Mouse (Mus musculus) liver, embryonic 13.5 days (tissue): ENCODE results near the gene Ube2m. TPM values are rescaled to one million over a fixed set of nuclear protein-coding genes. Genes with fewer than 3 reads are reported as not detected.

ENCODE experiments used
- ATAC-seq: fragments of 200-750 bp; cut with Nextera tagmentation; 2 replicates; pipeline ENCODE4 v1.8.0; 2017; ENCODE audit warnings: low read depth, mild to moderate bottlenecking, moderate number of reproducible peaks, moderate library complexity
- DNase-seq: peaks from one replicate; pipeline ENCODE4 v3.0.0; 2022
- H3K27ac ChIP-seq: fragments of 300-500 bp; sonication (generic); 2 replicates; pipeline ENCODE4 v1.5.1; 2015; ENCODE audit warnings: moderate library complexity, mild to moderate bottlenecking, inconsistent platforms
- H3K27me3 ChIP-seq: fragments of 300-500 bp; sonication (generic); 2 replicates; pipeline ENCODE4 v1.6.1; 2015; ENCODE audit warnings: mild to moderate bottlenecking, inconsistent platforms
- H3K36me3 ChIP-seq: fragments of 300-500 bp; sonication (generic); 2 replicates; pipeline ENCODE4 v1.6.1; 2015; ENCODE audit warnings: mild to moderate bottlenecking, inconsistent platforms
- H3K4me1 ChIP-seq: fragments of 300-500 bp; sonication (generic); replicated peaks from 2 replicates; pipeline ENCODE4 v1.6.1; 2015; ENCODE audit warnings: inconsistent platforms
- H3K4me2 ChIP-seq: fragments of 300-500 bp; sonication (generic); 2 replicates; pipeline ENCODE4 v1.6.1; 2015; ENCODE audit warnings: inconsistent platforms, mild to moderate bottlenecking, moderate library complexity
- H3K4me3 ChIP-seq: fragments of 300-500 bp; sonication (generic); replicated peaks from 2 replicates; pipeline ENCODE4 v1.5.1; 2015; ENCODE audit warnings: mild to moderate bottlenecking, inconsistent platforms
- H3K9ac ChIP-seq: fragments of 300-500 bp; sonication (generic); 2 replicates; pipeline ENCODE4 v1.6.1; 2015; ENCODE audit warnings: mild to moderate bottlenecking, inconsistent platforms
- H3K9me3 ChIP-seq: fragments of 300-500 bp; sonication (generic); replicated peaks from 2 replicates; pipeline ENCODE4 v1.6.1; 2016; ENCODE audit warnings: inconsistent platforms
- WGBS: fragments of 180-500 bp; shearing (Covaris S2); methylation state at CpG from one replicate; pipeline ENCODE4 v1.1.7; 2015; ENCODE audit not compliant: insufficient replicate concordance; 5-methylcytosine and 5-hydroxymethylcytosine counted together
- polyA plus RNA-seq: library from polyadenylated mRNA; unstranded; fragments of >200 nt; fragmentation: Nextera tagmentation; extraction: Ambion mirVana; gene quantifications from 2 replicates; pipeline ENCODE4 v1.2.1, GENCODE M21; 2015

Ube2m gene
- polyA plus RNA-seq, 1 experiment from 2014 or later, result 80.8 TPM

DNA sequence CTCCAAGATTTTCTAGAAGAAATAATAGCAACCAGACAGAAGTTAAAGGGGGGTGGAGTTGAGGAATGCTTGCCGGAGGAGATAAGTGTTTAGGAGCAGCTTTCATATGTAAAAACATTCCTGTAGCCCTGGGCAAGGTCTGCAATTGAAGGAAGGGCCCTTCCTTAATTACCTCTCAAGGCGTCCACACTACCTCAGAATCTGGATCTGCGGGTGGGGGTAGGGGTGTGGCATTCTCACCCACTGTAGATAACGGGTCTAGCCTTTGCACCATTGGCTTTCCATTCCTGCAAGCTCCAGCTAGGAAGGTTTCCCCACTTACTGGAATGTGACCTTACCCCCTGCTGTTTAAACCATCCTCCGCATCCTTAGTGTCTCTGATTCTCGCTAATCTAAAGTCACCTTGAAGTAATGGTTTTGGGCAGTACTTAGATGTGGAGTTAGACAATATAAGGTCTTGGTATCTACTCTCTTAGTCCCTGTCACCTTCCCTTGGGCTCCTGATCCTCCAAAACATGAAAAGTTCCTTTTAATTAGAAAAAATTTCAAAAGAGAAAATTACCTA is 23.7 kb downstream of the Ube2m start:
- no peak overlapping the region for H3K4me2 ChIP-seq
- H3K27me3 ChIP-seq, result no peaks in the 10 kb centered on the region
- WGBS, result 43% methylated on average over 6 of the region's 6 CpGs
- no peak overlapping the region for H3K4me3 ChIP-seq
- H3K27ac ChIP-seq, result no peak overlapping the region
- H3K9me3 ChIP-seq, result no peaks in the 10 kb centered on the region
- no peak overlapping the region for H3K9ac ChIP-seq
- DNase-seq, result no peak
- ATAC-seq, result no peak
- H3K4me1 ChIP-seq, result peaks cover 41% of the 10 kb centered on the region
- no peaks in the 10 kb centered on the region for H3K36me3 ChIP-seq

DNA sequence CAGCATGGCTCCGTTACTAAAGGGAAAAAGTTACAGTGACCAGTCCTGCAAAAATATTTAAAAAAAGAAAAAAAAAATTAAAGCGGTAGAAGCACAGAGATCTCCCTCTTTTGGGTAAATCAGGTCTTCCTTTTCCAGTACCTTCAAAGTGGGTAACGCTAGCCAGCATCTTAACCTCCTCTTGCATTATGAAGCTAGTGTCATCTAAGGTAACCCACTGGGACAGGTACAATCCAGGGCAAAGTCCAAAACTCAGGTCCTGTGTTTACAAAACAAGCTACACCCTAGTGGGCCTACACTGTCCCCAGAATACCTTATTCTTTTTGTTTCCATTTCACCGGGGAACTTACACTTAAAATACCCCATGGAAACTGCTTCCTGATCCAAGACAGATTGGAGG is 24.4 kb downstream of the Ube2m start:
- WGBS, result 65% methylated on average over 4 of the region's 4 CpGs
- no peaks in the 10 kb centered on the region for H3K9me3 ChIP-seq
- H3K27ac ChIP-seq, result no peak overlapping the region
- no peak overlapping the region for H3K4me3 ChIP-seq
- DNase-seq (no peak), ATAC-seq (no peak)
- H3K4me2 ChIP-seq, result no peak overlapping the region
- H3K27me3 ChIP-seq, result no peaks in the 10 kb centered on the region
- 0 out of 2 replicates have a peak overlapping the region, but pooled peaks have one; percentile 0 for H3K9ac ChIP-seq
- H3K36me3 ChIP-seq, result no peaks in the 10 kb centered on the region
- H3K4me1 ChIP-seq, result peaks cover 45% of the 10 kb centered on the region

DNA sequence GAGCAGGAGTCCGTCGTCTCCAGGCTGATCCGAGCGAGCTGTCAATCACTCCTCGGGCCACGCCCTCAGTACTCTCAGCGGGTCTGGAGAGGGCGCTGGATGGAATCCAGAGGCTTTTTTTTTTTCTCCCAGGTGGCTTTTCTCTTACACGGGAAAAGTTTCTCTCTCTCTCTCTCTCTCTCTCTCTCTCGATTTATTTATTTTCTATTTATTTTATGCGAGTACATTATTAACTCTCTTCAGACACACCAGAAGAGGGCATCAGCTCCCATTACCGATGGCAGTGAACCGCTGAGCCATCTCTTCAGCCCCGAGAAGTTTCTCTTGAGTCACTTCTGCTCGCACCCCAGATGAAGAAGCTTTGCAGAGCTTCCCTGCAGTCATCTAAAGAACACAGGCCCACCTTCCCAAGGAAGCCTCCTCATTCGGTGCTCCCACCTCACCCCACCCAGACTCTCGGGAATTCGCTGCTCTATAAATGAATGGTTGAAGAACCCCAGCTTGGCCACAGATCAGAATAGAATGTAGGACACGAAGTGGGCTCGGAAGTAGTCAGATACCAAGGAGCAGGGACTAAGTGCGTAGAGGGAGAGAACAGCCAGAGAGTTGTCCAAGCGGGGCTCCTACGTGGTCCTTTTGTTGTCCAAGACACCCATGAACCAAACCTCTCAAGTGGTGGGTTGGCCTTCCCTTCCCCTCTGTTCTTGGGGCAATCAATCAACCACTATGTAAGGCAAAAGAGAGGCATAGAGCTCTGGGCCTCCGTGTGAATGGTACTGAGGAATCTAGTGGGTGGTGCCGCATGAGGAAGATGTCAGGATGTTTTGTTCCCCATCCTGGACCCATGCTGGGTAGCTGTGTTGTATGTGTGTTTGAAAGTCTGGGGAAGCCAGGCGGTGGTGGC is 27.8 kb downstream of the Ube2m start, which contains the start of gene Zbtb45:
Gene Zbtb45, minus strand, starts transcription at position 30 of the 904 bp plus-strand sequence.
- H3K4me2 ChIP-seq, result peak within 1 kb of the TSS; percentile 85
- peak within 1 kb of the TSS; percentile 83 for H3K9ac ChIP-seq
- WGBS, result 16% methylated on average over 26 of the region's 26 CpGs
- DNase-seq (no peak), ATAC-seq (peak; percentile 89; the same call in 1 of the 2 replicates)
- peaks cover 31% of the 10 kb centered on the region for H3K36me3 ChIP-seq
- no peaks in the 10 kb centered on the region for H3K9me3 ChIP-seq
- H3K4me3 ChIP-seq, result peak within 1 kb of the TSS; percentile 69
- peaks cover 41% of the 10 kb centered on the region for H3K4me1 ChIP-seq
- H3K27me3 ChIP-seq, result no peaks in the 10 kb centered on the region
- H3K27ac ChIP-seq, result peak within 1 kb of the TSS; percentile 91

DNA sequence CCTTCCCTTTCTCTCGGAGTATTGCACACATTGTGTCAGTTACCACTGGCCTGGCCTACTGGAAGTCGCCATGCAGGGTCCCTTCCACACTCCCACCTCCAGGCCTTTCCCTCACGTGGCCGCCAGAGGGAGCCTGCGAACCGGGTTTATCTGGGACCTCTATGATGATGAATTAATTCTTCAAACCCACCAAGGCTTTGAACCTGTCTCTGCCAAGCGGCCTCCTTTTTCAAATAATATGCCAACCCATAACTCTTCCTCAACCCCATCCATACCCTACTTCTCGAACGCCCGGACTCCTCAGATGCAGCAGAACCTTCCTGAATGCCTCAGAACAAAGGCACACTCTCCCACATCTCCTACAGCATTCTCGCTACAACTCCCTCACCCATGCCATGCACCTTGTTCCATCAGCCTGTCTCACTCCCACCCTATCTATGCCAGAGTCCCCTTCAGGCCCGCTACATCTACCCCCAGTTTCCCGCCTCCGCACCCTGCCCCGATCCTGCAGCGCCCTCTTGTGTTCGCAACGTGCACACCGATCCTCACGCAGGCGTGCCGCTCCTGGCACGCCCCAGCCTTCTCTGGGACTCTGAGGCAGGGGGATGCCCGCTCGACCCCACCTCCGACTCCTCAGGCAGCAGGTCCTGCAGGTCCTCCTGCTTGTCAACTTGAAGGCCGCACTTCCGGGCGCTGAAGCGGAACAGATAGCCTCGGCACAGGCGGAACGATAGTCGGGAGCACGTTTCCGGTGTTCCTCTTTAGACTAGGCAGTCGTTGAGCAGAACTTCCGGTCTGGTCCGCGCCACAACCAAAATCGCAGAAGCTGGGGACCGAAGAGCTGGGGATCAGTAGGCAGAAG is 28.7 kb downstream of the Ube2m start:
- under 1% methylated on average over 42 of the region's 42 CpGs for WGBS
- Histone ChIP-seq H3K4me3 (peak overlapping the region; percentile 69), H3K9ac (peak overlapping the region; percentile 83), H3K36me3 (peaks cover 39% of the 10 kb centered on the region), H3K9me3 (no peaks in the 10 kb centered on the region), H3K4me1 (peaks cover 33% of the 10 kb centered on the region), H3K27me3 (no peaks in the 10 kb centered on the region), H3K27ac (peak overlapping the region; percentile 91), H3K4me2 (peak overlapping the region; percentile 85)
- DNase-seq (peak; percentile 87), ATAC-seq (peak; percentile 85)

DNA sequence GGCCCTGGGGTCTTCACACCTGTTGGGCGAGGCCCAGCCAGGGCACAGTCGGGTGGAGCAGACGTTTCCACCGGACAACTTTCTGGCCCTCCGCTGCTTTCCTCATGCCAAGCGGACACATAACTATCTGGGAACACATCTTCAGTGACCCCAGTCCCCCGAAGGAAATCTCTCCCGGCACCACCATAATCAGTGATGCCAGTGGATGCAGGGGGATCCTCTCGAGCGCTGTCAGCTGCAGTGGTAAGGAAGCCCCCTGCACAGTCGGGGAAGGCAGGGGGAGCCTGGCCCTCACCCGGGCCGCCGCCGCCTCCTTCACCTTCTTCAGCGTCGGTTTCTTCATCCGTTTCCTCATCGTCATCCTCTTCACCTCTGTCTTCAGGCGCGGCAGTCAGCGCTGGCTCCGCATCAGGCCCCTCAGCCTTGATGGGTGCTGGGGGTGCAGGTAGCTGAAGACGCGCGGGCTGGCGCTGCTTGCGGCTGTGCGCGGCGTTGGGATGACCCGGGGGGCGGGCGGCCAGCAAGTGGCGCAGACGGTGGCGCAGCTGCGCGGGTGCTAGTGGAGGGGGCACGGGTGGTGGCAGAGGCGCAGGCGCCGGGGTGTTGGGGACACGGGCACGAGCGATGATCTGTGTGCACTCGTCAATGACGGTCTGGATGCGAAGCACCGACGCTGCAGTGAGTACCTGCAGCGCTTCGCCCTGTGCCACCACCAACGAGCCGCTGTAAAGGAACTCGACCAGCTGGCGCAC is 30.6 kb downstream of the Ube2m start:
- no peak overlapping the region for H3K4me3 ChIP-seq
- no peak for ATAC-seq
- H3K9ac ChIP-seq, result no peak overlapping the region

DNA sequence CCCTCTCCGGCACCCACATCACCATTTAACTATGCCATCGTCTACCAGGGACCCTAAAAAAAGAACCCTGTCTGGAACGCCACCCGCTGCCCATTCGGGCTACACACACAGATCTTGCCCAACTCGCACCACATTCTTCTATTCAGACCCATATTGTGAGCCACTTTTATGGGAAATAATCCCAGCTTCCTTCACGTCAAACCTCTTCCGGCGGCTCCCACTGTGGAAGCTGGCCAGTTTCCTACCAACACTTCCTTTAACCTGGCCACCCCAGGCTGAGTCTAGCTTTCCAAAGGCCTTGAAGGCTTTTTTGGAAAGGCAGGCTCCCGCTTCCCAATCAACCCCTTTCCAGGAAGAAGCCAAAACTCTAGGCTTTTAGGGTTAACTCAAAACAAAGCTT is 31.5 kb downstream of the Ube2m start:
- Histone ChIP-seq H3K27ac (no peak overlapping the region), H3K4me2 (no peak overlapping the region), H3K4me1 (peaks cover 22% of the 10 kb centered on the region), H3K27me3 (no peaks in the 10 kb centered on the region), H3K4me3 (no peak overlapping the region), H3K9me3 (no peaks in the 10 kb centered on the region), H3K36me3 (peaks cover 42% of the 10 kb centered on the region), H3K9ac (no peak overlapping the region)
- no peak for DNase-seq
- no peak for ATAC-seq
- 90% methylated on average over 10 of the region's 10 CpGs for WGBS

More for the DNA sequence above, 30.6 kb downstream of the Ube2m start:
- 80% methylated on average over 57 of the region's 57 CpGs for WGBS
- Histone ChIP-seq H3K9me3 (no peaks in the 10 kb centered on the region), H3K36me3 (peaks cover 42% of the 10 kb centered on the region), H3K4me1 (peaks cover 22% of the 10 kb centered on the region), H3K27me3 (no peaks in the 10 kb centered on the region), H3K4me2 (no peak overlapping the region), H3K27ac (no peak overlapping the region)
- DNase-seq, result no peak

DNA sequence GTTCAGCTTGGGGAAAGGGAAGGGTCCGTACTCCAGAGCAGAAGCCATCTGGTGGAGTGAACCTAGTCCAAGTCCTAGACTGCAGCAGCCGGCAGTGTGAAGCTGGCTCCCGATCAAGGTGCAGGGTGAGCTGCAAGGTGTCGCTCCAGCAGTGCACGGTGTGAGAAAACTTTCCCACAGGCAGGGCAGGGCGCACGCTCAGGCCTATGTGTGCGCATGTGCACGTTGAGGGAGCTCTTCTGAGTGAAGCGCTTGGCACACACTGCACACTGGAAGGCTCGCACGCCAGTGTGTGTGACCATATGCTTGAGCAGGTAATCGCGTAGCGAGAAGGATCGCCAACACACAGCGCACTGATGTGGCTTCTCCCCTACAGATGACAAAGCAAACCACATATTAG is 32.1 kb downstream of the Ube2m start:
- Histone ChIP-seq H3K4me1 (peaks cover 21% of the 10 kb centered on the region), H3K27ac (no peak overlapping the region), H3K27me3 (no peaks in the 10 kb centered on the region), H3K9ac (no peak overlapping the region; the same call in 1 of the 2 replicates), H3K4me2 (no peak overlapping the region), H3K4me3 (no peak overlapping the region), H3K36me3 (peaks cover 42% of the 10 kb centered on the region), H3K9me3 (no peaks in the 10 kb centered on the region)
- no peak for ATAC-seq
- DNase-seq, result no peak
- 87% methylated on average over 17 of the region's 17 CpGs for WGBS

DNA sequence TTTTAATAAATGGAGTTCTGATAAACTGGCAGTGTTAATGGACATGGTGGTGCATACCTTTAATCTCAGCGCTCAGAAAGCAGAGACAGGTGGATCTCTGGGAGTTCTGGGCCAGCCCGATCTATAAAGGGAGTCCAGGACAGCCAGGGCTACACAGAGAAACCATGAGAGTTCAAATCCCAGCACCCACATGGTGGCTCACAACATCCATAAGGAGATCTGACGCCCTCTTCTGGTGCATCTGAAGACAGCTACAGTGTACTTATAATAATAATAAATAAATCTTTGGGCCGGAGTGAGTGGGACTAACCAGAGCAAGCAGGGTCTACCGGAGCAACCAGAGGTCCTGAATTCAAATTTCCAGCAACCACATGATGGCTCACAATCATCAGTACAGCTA is 34.7 kb downstream of the Ube2m start:
- H3K9ac ChIP-seq, result no peak overlapping the region
- no peaks in the 10 kb centered on the region for H3K27me3 ChIP-seq
- H3K9me3 ChIP-seq, result no peaks in the 10 kb centered on the region
- WGBS, result 69% methylated on average over 5 of the region's 5 CpGs
- peaks cover 42% of the 10 kb centered on the region for H3K36me3 ChIP-seq
- DNase-seq (no peak), ATAC-seq (no peak)
- no peak overlapping the region for H3K4me2 ChIP-seq
- peaks cover 6% of the 10 kb centered on the region for H3K4me1 ChIP-seq
- H3K27ac ChIP-seq, result no peak overlapping the region
- H3K4me3 ChIP-seq, result no peak overlapping the region

DNA sequence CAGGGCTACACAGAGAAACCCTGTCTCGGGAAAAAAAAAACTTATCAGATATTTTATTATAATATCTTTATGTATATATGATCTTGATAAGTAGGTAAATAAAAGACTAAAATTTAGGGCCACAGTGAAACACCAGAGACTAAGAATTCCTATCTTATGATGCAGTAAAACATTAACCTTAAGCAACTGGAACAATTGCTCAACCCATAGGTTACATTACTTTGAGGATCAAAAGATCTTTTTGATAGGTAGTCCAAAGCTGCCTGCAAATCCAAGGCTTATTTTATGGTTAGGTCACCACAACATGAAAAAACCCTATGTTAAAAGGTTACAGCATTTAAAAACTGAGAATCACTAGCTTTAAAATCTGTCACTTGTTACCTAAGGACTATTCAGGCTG is 36.5 kb downstream of the Ube2m start:
- Histone ChIP-seq H3K27ac (no peak overlapping the region), H3K4me2 (no peak overlapping the region), H3K9ac (no peak overlapping the region), H3K4me3 (no peak overlapping the region), H3K36me3 (peaks cover 24% of the 10 kb centered on the region), H3K27me3 (no peaks in the 10 kb centered on the region), H3K9me3 (no peaks in the 10 kb centered on the region), H3K4me1 (peaks cover 6% of the 10 kb centered on the region)
- WGBS, result 32% methylated on average over 1 of the region's 1 CpGs
- no peak for DNase-seq
- no peak for ATAC-seq

DNA sequence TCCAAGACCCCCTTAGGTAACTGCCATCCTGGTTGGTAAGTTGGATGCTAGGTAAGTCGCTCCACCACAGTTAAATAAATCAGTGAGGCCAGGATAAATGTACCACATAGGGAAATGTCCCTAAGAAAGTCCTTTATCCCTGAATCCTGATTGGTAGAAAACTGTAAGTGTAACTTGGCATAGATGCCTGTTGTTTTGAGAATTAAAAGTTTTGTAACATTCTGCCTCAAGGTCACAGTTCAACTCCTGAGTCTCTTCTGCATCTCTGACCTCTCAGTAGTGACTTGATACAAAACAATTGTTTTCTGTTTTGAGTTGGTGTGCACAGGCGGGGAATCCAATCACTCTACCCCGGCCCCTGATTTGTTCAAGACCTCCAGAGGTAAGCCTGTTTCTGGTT is 39.2 kb downstream of the Ube2m start, which contains the start of gene Trim28:
Gene Trim28, plus strand, starts transcription at position 264 of the 400 bp plus-strand sequence.
- H3K9ac ChIP-seq, result no peak within 1 kb of the TSS
- H3K4me2 ChIP-seq, result no peak within 1 kb of the TSS
- DNase-seq, result no peak
- peaks cover 11% of the 10 kb centered on the region; the same call in 1 of the 2 replicates for H3K4me1 ChIP-seq
- 66% methylated on average over 3 of the region's 3 CpGs for WGBS
- ATAC-seq, result no peak
- H3K27me3 ChIP-seq, result no peaks in the 10 kb centered on the region
- no peak within 1 kb of the TSS for H3K27ac ChIP-seq
- H3K36me3 ChIP-seq, result no peaks in the 10 kb centered on the region
- H3K4me3 ChIP-seq, result no peak within 1 kb of the TSS
- no peaks in the 10 kb centered on the region for H3K9me3 ChIP-seq
